Mouse (Mus musculus) hindbrain, embryonic 16.5 days (tissue): ENCODE data around the gene Adora3. TPM values are rescaled to one million over a fixed set of nuclear protein-coding genes. Genes with fewer than 3 reads are reported as not detected.

Experiments used
- ATAC-seq: fragments of 200-750 bp; cut with Nextera tagmentation; 2 replicates; pipeline ENCODE4 v1.8.0; 2017; ENCODE audit warnings: moderate TSS enrichment, moderate library complexity
- H3K27ac ChIP-seq: fragments of 300-500 bp; sonication (generic); 2 replicates; pipeline ENCODE4 v1.5.1; 2014; ENCODE audit warnings: low read depth, mild to moderate bottlenecking, control low read depth, low read length, moderate library complexity
- H3K27me3 ChIP-seq: fragments of 300-500 bp; sonication (generic); replicated peaks from 2 replicates; pipeline ENCODE4 v1.6.1; 2014; ENCODE audit warnings: low read length; ENCODE audit not compliant: control insufficient read depth, insufficient read depth
- H3K36me3 ChIP-seq: fragments of 300-500 bp; sonication (generic); 2 replicates; pipeline ENCODE4 v1.6.1; 2014; ENCODE audit warnings: mild to moderate bottlenecking, low read length, moderate library complexity, mixed read lengths; ENCODE audit not compliant: control insufficient read depth, insufficient read depth
- H3K4me1 ChIP-seq: fragments of 300-500 bp; sonication (generic); 2 replicates; pipeline ENCODE4 v1.6.1; 2014; ENCODE audit warnings: low read depth, low read length; ENCODE audit not compliant: control insufficient read depth, insufficient read depth
- H3K4me2 ChIP-seq: fragments of 300-500 bp; sonication (generic); 2 replicates; pipeline ENCODE4 v1.6.1; 2014; ENCODE audit warnings: mild to moderate bottlenecking, low read length, control low read depth, moderate library complexity
- H3K4me3 ChIP-seq: fragments of 300-500 bp; sonication (generic); 2 replicates; pipeline ENCODE4 v1.5.1; 2014; ENCODE audit warnings: mild to moderate bottlenecking, low read length, control low read depth, moderate library complexity
- H3K9ac ChIP-seq: fragments of 300-500 bp; sonication (generic); 2 replicates; pipeline ENCODE4 v1.6.1; 2014; ENCODE audit warnings: low read depth, mild to moderate bottlenecking, control low read depth, low read length, moderate library complexity
- H3K9me3 ChIP-seq: fragments of 300-500 bp; sonication (generic); 2 replicates; pipeline ENCODE4 v1.6.1; 2014; ENCODE audit warnings: mild to moderate bottlenecking, low read length, moderate library complexity; ENCODE audit not compliant: control insufficient read depth
- WGBS: fragments of 180-500 bp; shearing (Covaris S2); extraction: QIAGEN DNeasy Blood & Tissue Kit; methylation state at CpG from one replicate; pipeline ENCODE4 v1.1.7; 2014; 5-methylcytosine and 5-hydroxymethylcytosine counted together
- polyA plus RNA-seq: library from polyadenylated mRNA; unstranded; fragments of >200 nt; fragmentation: Nextera tagmentation; extraction: Ambion mirVana; gene quantifications from 2 replicates; pipeline ENCODE4 v1.2.1, GENCODE M21; 2015

The Adora3 gene
- polyA plus RNA-seq, 1 experiment from 2014 or later: 0.26 TPM

- no peak overlapping the region for H3K4me3 ChIP-seq
- no peaks in the 10 kb centered on the region for H3K9me3 ChIP-seq
- H3K9ac ChIP-seq: no peak overlapping the region
- H3K27ac ChIP-seq: no peak overlapping the region
- WGBS: 89% methylated on average over 4 of the region's 4 CpGs
- H3K27me3 ChIP-seq: no peaks in the 10 kb centered on the region
- H3K4me1 ChIP-seq: no peaks in the 10 kb centered on the region
- no peaks in the 10 kb centered on the region for H3K36me3 ChIP-seq
- no peak for ATAC-seq
- H3K4me2 ChIP-seq: no peak overlapping the region
Observed at GRCm38 (mm10) chr3:105839836-105840235, 30.8 kb upstream of the Adora3 start.

GRCm38 (mm10) chr3:105846294-105847069 lies 24.2 kb upstream of the Adora3 start:
- no peak for ATAC-seq
- H3K27ac ChIP-seq: no peak overlapping the region
- no peaks in the 10 kb centered on the region for H3K4me1 ChIP-seq
- no peaks in the 10 kb centered on the region for H3K27me3 ChIP-seq
- no peaks in the 10 kb centered on the region for H3K36me3 ChIP-seq
- no peaks in the 10 kb centered on the region for H3K9me3 ChIP-seq
- H3K4me2 ChIP-seq: no peak overlapping the region
- WGBS: 76% methylated on average over 7 of the region's 7 CpGs
- H3K4me3 ChIP-seq: no peak overlapping the region
- no peak overlapping the region for H3K9ac ChIP-seq

GRCm38 (mm10) chr3:105853781-105854180 lies 16.9 kb upstream of the Adora3 start:
- Histone ChIP-seq H3K4me3 (no peak overlapping the region), H3K4me2 (no peak overlapping the region), H3K27me3 (no peaks in the 10 kb centered on the region), H3K36me3 (no peaks in the 10 kb centered on the region), H3K4me1 (no peaks in the 10 kb centered on the region), H3K27ac (no peak overlapping the region), H3K9me3 (no peaks in the 10 kb centered on the region), H3K9ac (no peak overlapping the region)
- WGBS: 65% methylated on average over 8 of the region's 8 CpGs
- ATAC-seq: no peak

GRCm38 (mm10) chr3:105854786-105855185 lies 15.9 kb upstream of the Adora3 start:
- H3K4me3 ChIP-seq: no peak overlapping the region
- H3K36me3 ChIP-seq: no peaks in the 10 kb centered on the region
- WGBS: 76% methylated on average over 4 of the region's 4 CpGs
- no peak overlapping the region for H3K9ac ChIP-seq
- no peak overlapping the region for H3K4me2 ChIP-seq
- H3K9me3 ChIP-seq: no peaks in the 10 kb centered on the region
- no peaks in the 10 kb centered on the region for H3K4me1 ChIP-seq
- H3K27me3 ChIP-seq: no peaks in the 10 kb centered on the region
- H3K27ac ChIP-seq: no peak overlapping the region
- no peak for ATAC-seq

GRCm38 (mm10) chr3:105857513-105857912 lies 13.1 kb upstream of the Adora3 start:
- no peaks in the 10 kb centered on the region for H3K27me3 ChIP-seq
- H3K4me2 ChIP-seq: no peak overlapping the region
- H3K9me3 ChIP-seq: no peaks in the 10 kb centered on the region
- WGBS: 76% methylated on average over 5 of the region's 5 CpGs
- H3K9ac ChIP-seq: no peak overlapping the region
- H3K4me1 ChIP-seq: no peaks in the 10 kb centered on the region
- no peak for ATAC-seq
- H3K4me3 ChIP-seq: no peak overlapping the region
- no peak overlapping the region for H3K27ac ChIP-seq
- H3K36me3 ChIP-seq: no peaks in the 10 kb centered on the region

GRCm38 (mm10) chr3:105861747-105862366 lies 8.8 kb upstream of the Adora3 start:
- 50% methylated on average over 7 of the region's 7 CpGs for WGBS
- H3K4me2 ChIP-seq: no peak overlapping the region
- no peaks in the 10 kb centered on the region for H3K36me3 ChIP-seq
- H3K27ac ChIP-seq: no peak overlapping the region
- H3K9me3 ChIP-seq: no peaks in the 10 kb centered on the region
- H3K9ac ChIP-seq: no peak overlapping the region
- no peak for ATAC-seq
- H3K4me3 ChIP-seq: no peak overlapping the region
- no peaks in the 10 kb centered on the region for H3K4me1 ChIP-seq
- H3K27me3 ChIP-seq: no peaks in the 10 kb centered on the region

- no peak for ATAC-seq
- H3K4me2 ChIP-seq: no peak overlapping the region
- no peaks in the 10 kb centered on the region for H3K4me1 ChIP-seq
- WGBS: 89% methylated on average over 1 of the region's 1 CpGs
- no peak overlapping the region for H3K4me3 ChIP-seq
- no peaks in the 10 kb centered on the region for H3K27me3 ChIP-seq
- H3K27ac ChIP-seq: no peak overlapping the region
- no peaks in the 10 kb centered on the region for H3K9me3 ChIP-seq
- no peaks in the 10 kb centered on the region for H3K36me3 ChIP-seq
- no peak overlapping the region for H3K9ac ChIP-seq
Observed at GRCm38 (mm10) chr3:105864123-105864522, 6.5 kb upstream of the Adora3 start.

GRCm38 (mm10) chr3:105865122-105865521 lies 5.5 kb upstream of the Adora3 start:
- Histone ChIP-seq H3K4me2 (no peak overlapping the region), H3K4me3 (no peak overlapping the region), H3K27me3 (no peaks in the 10 kb centered on the region), H3K4me1 (no peaks in the 10 kb centered on the region), H3K36me3 (no peaks in the 10 kb centered on the region), H3K27ac (no peak overlapping the region), H3K9me3 (no peaks in the 10 kb centered on the region), H3K9ac (no peak overlapping the region)
- peak; percentile 52; the same call in 1 of the 2 replicates for ATAC-seq
- 66% methylated on average over 9 of the region's 9 CpGs for WGBS

GRCm38 (mm10) chr3:105868135-105868534 lies 2.5 kb upstream of the Adora3 start:
- H3K27ac ChIP-seq: no peak overlapping the region
- no peak for ATAC-seq
- H3K36me3 ChIP-seq: no peaks in the 10 kb centered on the region
- no peaks in the 10 kb centered on the region for H3K27me3 ChIP-seq
- 50% methylated on average over 2 of the region's 2 CpGs for WGBS
- no peak overlapping the region for H3K9ac ChIP-seq
- H3K4me1 ChIP-seq: no peaks in the 10 kb centered on the region; the same call in 1 of the 2 replicates
- no peak overlapping the region for H3K4me2 ChIP-seq
- no peaks in the 10 kb centered on the region for H3K9me3 ChIP-seq
- no peak overlapping the region for H3K4me3 ChIP-seq
